Mouse (Mus musculus) G1E (cell line): ENCODE data around the gene Cdh22.

Source experiments
- CTCF ChIP-seq: IDR thresholded peaks from 2 replicates; pipeline ENCODE4 v1.5.1; 2012; ENCODE audit warnings: low read depth, low read length, inconsistent platforms, mixed read lengths
- TAL1 ChIP-seq: conservative IDR thresholded peaks from 2 replicates; pipeline ENCODE4 v1.6.1; 2012; ENCODE audit warnings: low read depth, low read length, inconsistent platforms, mixed read lengths

DNA sequence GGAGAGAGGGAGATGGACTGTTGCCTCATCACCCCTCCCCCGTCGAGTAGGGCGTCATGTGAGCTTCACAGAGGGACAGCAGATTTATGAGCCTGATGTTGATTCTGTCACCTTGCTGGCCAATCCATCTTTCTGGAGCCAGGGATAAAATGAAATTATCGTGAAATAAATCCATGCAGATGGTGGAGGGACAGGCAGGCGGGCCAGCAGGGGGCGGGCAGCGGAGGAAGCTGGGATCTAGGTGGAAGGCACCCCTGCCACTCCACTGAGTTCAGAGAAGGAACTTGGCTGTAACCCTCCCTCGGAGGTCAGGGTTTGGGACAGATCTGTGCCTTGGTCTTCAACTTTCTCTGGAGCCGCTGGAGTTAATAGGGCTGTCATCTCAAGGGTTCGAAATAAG, 156.0 kb downstream of the Cdh22 start:
- TF ChIP-seq CTCF (no peak), TAL1 (no peak)
